Mouse (Mus musculus) hindbrain, embryonic 12.5 days (tissue): ENCODE data around the gene Arglu1. TPM values are rescaled to one million over a fixed set of nuclear protein-coding genes. Genes with fewer than 3 reads are reported as not detected.

ENCODE experiments used
- ATAC-seq: fragments of 200-750 bp; cut with Nextera tagmentation; 2 replicates; pipeline ENCODE4 v1.8.0; 2017; ENCODE audit warnings: moderate TSS enrichment; ENCODE audit not compliant: low FRiP score
- H3K27ac ChIP-seq: fragments of 300-500 bp; sonication (generic); 2 replicates; pipeline ENCODE4 v1.5.1; 2016; ENCODE audit warnings: mild to moderate bottlenecking
- H3K27me3 ChIP-seq: fragments of 300-500 bp; sonication (generic); 2 replicates; pipeline ENCODE4 v1.6.1; 2016; ENCODE audit warnings: mild to moderate bottlenecking
- H3K36me3 ChIP-seq: fragments of 300-500 bp; sonication (generic); 2 replicates; pipeline ENCODE4 v1.6.1; 2016; ENCODE audit warnings: mild to moderate bottlenecking
- H3K4me1 ChIP-seq: fragments of 300-500 bp; sonication (generic); 2 replicates; pipeline ENCODE4 v1.6.1; 2016
- H3K4me2 ChIP-seq: fragments of 300-500 bp; sonication (generic); replicated peaks from 2 replicates; pipeline ENCODE4 v1.6.1; 2016; ENCODE audit warnings: mild to moderate bottlenecking
- H3K4me3 ChIP-seq: fragments of 300-500 bp; sonication (generic); 2 replicates; pipeline ENCODE4 v1.5.1; 2016; ENCODE audit warnings: mild to moderate bottlenecking
- H3K9ac ChIP-seq: fragments of 300-500 bp; sonication (generic); 2 replicates; pipeline ENCODE4 v1.6.1; 2016; ENCODE audit warnings: mild to moderate bottlenecking, moderate library complexity
- H3K9me3 ChIP-seq: fragments of 300-500 bp; sonication (generic); replicated peaks from 2 replicates; pipeline ENCODE4 v1.6.1; 2016; ENCODE audit warnings: mild to moderate bottlenecking
- whole genome bisulfite sequencing: fragments of 180-500 bp; shearing (Covaris S2); methylation state at CpG from one replicate; pipeline ENCODE4 v1.1.7; 2016; 5-methylcytosine and 5-hydroxymethylcytosine counted together
- polyA plus RNA-seq: library from polyadenylated mRNA; unstranded; fragments of >200 nt; fragmentation: Nextera tagmentation; extraction: Ambion mirVana; gene quantifications from 2 replicates; pipeline ENCODE4 v1.2.1, GENCODE M21; 2016

Gene Arglu1
- polyA plus RNA-seq, 1 experiment from 2014 or later = 222 TPM

- Histone ChIP-seq H3K4me2 (no peak overlapping the region), H3K9ac (no peak overlapping the region), H3K9me3 (no peaks in the 10 kb centered on the region), H3K27me3 (no peaks in the 10 kb centered on the region), H3K4me1 (peaks cover 35% of the 10 kb centered on the region), H3K27ac (no peak overlapping the region), H3K36me3 (peaks cover 25% of the 10 kb centered on the region), H3K4me3 (no peak overlapping the region)
- 89% methylated on average over 2 of the region's 2 CpGs for WGBS
- no peak for ATAC-seq
These were observed 4.8 kb downstream of the Arglu1 start for GRCm38 (mm10) chr8:8685517-8685916.

GRCm38 (mm10) chr8:8682697-8683096, 7.6 kb downstream of the Arglu1 start:
- WGBS = 92% methylated on average over 3 of the region's 3 CpGs
- Histone ChIP-seq H3K4me2 (no peak overlapping the region), H3K27ac (no peak overlapping the region), H3K27me3 (no peaks in the 10 kb centered on the region), H3K9me3 (no peaks in the 10 kb centered on the region), H3K4me3 (no peak overlapping the region), H3K36me3 (peaks cover 41% of the 10 kb centered on the region), H3K9ac (no peak overlapping the region), H3K4me1 (peaks cover 20% of the 10 kb centered on the region)
- ATAC-seq = no peak

- ATAC-seq = no peak
- no peaks in the 10 kb centered on the region for H3K9me3 ChIP-seq
- 84% methylated on average over 3 of the region's 3 CpGs for WGBS
- no peaks in the 10 kb centered on the region for H3K27me3 ChIP-seq
- no peaks in the 10 kb centered on the region for H3K4me1 ChIP-seq
- H3K36me3 ChIP-seq = peaks cover 59% of the 10 kb centered on the region
- no peak overlapping the region for H3K4me3 ChIP-seq
- H3K9ac ChIP-seq = no peak overlapping the region
- no peak overlapping the region for H3K4me2 ChIP-seq
- H3K27ac ChIP-seq = no peak overlapping the region
These were observed 12.1 kb downstream of the Arglu1 start for GRCm38 (mm10) chr8:8678236-8678635.

GRCm38 (mm10) chr8:8674864-8675263, 15.5 kb downstream of the Arglu1 start:
- no peaks in the 10 kb centered on the region for H3K4me1 ChIP-seq
- no peak overlapping the region for H3K9ac ChIP-seq
- H3K4me2 ChIP-seq = no peak overlapping the region
- peaks cover 52% of the 10 kb centered on the region for H3K36me3 ChIP-seq
- H3K27me3 ChIP-seq = no peaks in the 10 kb centered on the region
- ATAC-seq = no peak
- no peak overlapping the region for H3K27ac ChIP-seq
- WGBS = 89% methylated on average over 5 of the region's 5 CpGs
- no peaks in the 10 kb centered on the region for H3K9me3 ChIP-seq
- no peak overlapping the region for H3K4me3 ChIP-seq

GRCm38 (mm10) chr8:8661759-8662138, 28.6 kb downstream of the Arglu1 start:
- peak; percentile 12 for ATAC-seq
- no peaks in the 10 kb centered on the region for H3K27me3 ChIP-seq
- peaks cover 3% of the 10 kb centered on the region for H3K36me3 ChIP-seq
- H3K9me3 ChIP-seq = no peaks in the 10 kb centered on the region
- peak overlapping the region; percentile 99 for H3K9ac ChIP-seq
- H3K27ac ChIP-seq = peak overlapping the region; percentile 95
- 1% methylated on average over 23 of the region's 23 CpGs for WGBS
- peaks cover 3% of the 10 kb centered on the region for H3K4me1 ChIP-seq
- peak overlapping the region; percentile 98 for H3K4me3 ChIP-seq
- H3K4me2 ChIP-seq = peak overlapping the region; percentile 92

GRCm38 (mm10) chr8:8661103-8661758, 29.1 kb downstream of the Arglu1 start, which contains the start of gene Efnb2:
Efnb2 (minus strand) TSS chr8:8661242.
- H3K4me3 ChIP-seq = peak within 1 kb of the TSS; percentile 98
- H3K9me3 ChIP-seq = no peaks in the 10 kb centered on the region
- under 1% methylated on average over 70 of the region's 70 CpGs for WGBS
- peak within 1 kb of the TSS; percentile 99 for H3K9ac ChIP-seq
- ATAC-seq = peak; percentile 93
- no peaks in the 10 kb centered on the region for H3K27me3 ChIP-seq
- no peaks in the 10 kb centered on the region for H3K36me3 ChIP-seq
- peak within 1 kb of the TSS; percentile 95 for H3K27ac ChIP-seq
- peaks cover 8% of the 10 kb centered on the region for H3K4me1 ChIP-seq
- peak within 1 kb of the TSS; percentile 92 for H3K4me2 ChIP-seq

GRCm38 (mm10) chr8:8660307-8661098, 29.8 kb downstream of the Arglu1 start:
- ATAC-seq = no peak; the same call in none of the 2 replicates
- Histone ChIP-seq H3K36me3 (no peaks in the 10 kb centered on the region), H3K4me2 (peak overlapping the region; percentile 92), H3K27me3 (no peaks in the 10 kb centered on the region), H3K4me1 (peaks cover 15% of the 10 kb centered on the region), H3K4me3 (peak overlapping the region; percentile 98), H3K27ac (peak overlapping the region; percentile 95), H3K9me3 (no peaks in the 10 kb centered on the region), H3K9ac (peak overlapping the region; percentile 99)
- under 1% methylated on average over 80 of the region's 88 CpGs for WGBS

GRCm38 (mm10) chr8:8659503-8660306, 30.6 kb downstream of the Arglu1 start:
- no peak for ATAC-seq
- H3K4me3 ChIP-seq = peak overlapping the region; percentile 98
- H3K27ac ChIP-seq = peak overlapping the region; percentile 95
- H3K27me3 ChIP-seq = no peaks in the 10 kb centered on the region
- WGBS = under 1% methylated on average over 53 of the region's 53 CpGs
- H3K36me3 ChIP-seq = no peaks in the 10 kb centered on the region
- peak overlapping the region; percentile 92 for H3K4me2 ChIP-seq
- peaks cover 23% of the 10 kb centered on the region for H3K4me1 ChIP-seq
- peak overlapping the region; percentile 99 for H3K9ac ChIP-seq
- no peaks in the 10 kb centered on the region for H3K9me3 ChIP-seq

GRCm38 (mm10) chr8:8658426-8659224, 31.7 kb downstream of the Arglu1 start:
- no peaks in the 10 kb centered on the region for H3K9me3 ChIP-seq
- H3K4me2 ChIP-seq = peak overlapping the region; percentile 92
- H3K27ac ChIP-seq = peak overlapping the region; percentile 95
- H3K4me1 ChIP-seq = peaks cover 34% of the 10 kb centered on the region
- 1% methylated on average over 19 of the region's 19 CpGs for WGBS
- no peaks in the 10 kb centered on the region for H3K27me3 ChIP-seq
- H3K36me3 ChIP-seq = no peaks in the 10 kb centered on the region
- H3K4me3 ChIP-seq = peak overlapping the region; percentile 98
- H3K9ac ChIP-seq = peak overlapping the region; percentile 99
- peak; percentile 44 for ATAC-seq

- WGBS = 12% methylated on average over 5 of the region's 5 CpGs
- Histone ChIP-seq H3K9me3 (no peaks in the 10 kb centered on the region), H3K27me3 (no peaks in the 10 kb centered on the region), H3K36me3 (no peaks in the 10 kb centered on the region), H3K4me1 (peaks cover 42% of the 10 kb centered on the region), H3K27ac (peak overlapping the region; percentile 95), H3K4me2 (peak overlapping the region; percentile 92), H3K4me3 (peak overlapping the region; percentile 98), H3K9ac (peak overlapping the region; percentile 99)
- ATAC-seq = no peak
These were observed 32.5 kb downstream of the Arglu1 start for GRCm38 (mm10) chr8:8657692-8658355.
